Mouse (Mus musculus): ENCODE results near the gene Hist3h2ba. TPM values are rescaled to one million over a fixed set of nuclear protein-coding genes. Genes with fewer than 3 reads are reported as not detected.

The Hist3h2ba gene
- polyA plus RNA-seq, 1 experiment, result 5.1 TPM

- TF ChIP-seq GATA1 (IDR thresholded peaks at IDR 0.05; ENCODE audit: low read length) (no peak), TAL1 (IDR thresholded peaks at IDR 0.05; ENCODE audit: low read length) (no peak)
- peaks cover 5% of the 10 kb centered on the region for H3K27me3 ChIP-seq (ENCODE audit: control insufficient read depth)
- peaks cover 20% of the 10 kb centered on the region for H3K4me1 ChIP-seq (ENCODE audit: control insufficient read depth)
- H3K36me3 ChIP-seq (ENCODE audit: control insufficient read depth), result peaks cover 70% of the 10 kb centered on the region
- no peak overlapping the region for H3K4me3 ChIP-seq (replicated peaks)
- H3K9me3 ChIP-seq (ENCODE audit: control insufficient read depth, low read length), result no peaks in the 10 kb centered on the region
Observed at GRCm38 (mm10) chr11:58989166-58989565, 40.4 kb downstream of the Hist3h2ba start.

- peaks cover 29% of the 10 kb centered on the region for H3K4me1 ChIP-seq (ENCODE audit: control insufficient read depth)
- peaks cover 60% of the 10 kb centered on the region for H3K36me3 ChIP-seq (ENCODE audit: control insufficient read depth)
Observed at GRCm38 (mm10) chr11:58990141-58990540, 41.4 kb downstream of the Hist3h2ba start.

GRCm38 (mm10) chr11:58990794-58991193 is 42.1 kb downstream of the Hist3h2ba start:
- peaks cover 29% of the 10 kb centered on the region for H3K4me1 ChIP-seq (ENCODE audit: control insufficient read depth)
- peaks cover 53% of the 10 kb centered on the region for H3K36me3 ChIP-seq (ENCODE audit: control insufficient read depth)
- H3K4me3 ChIP-seq (replicated peaks), result no peak overlapping the region
- TF ChIP-seq GATA1 (IDR thresholded peaks at IDR 0.05; ENCODE audit: low read length) (no peak), TAL1 (IDR thresholded peaks at IDR 0.05; ENCODE audit: low read length) (no peak)
- H3K9me3 ChIP-seq (ENCODE audit: control insufficient read depth, low read length), result no peaks in the 10 kb centered on the region
- peaks cover 21% of the 10 kb centered on the region for H3K27me3 ChIP-seq (ENCODE audit: control insufficient read depth)

More at GRCm38 (mm10) chr11:58990141-58990540, 41.4 kb downstream of the Hist3h2ba start:
- H3K27me3 ChIP-seq (ENCODE audit: control insufficient read depth), result peaks cover 14% of the 10 kb centered on the region
- H3K9me3 ChIP-seq (ENCODE audit: control insufficient read depth, low read length), result no peaks in the 10 kb centered on the region
- H3K4me3 ChIP-seq (replicated peaks), result no peak overlapping the region
- TF ChIP-seq TAL1 (IDR thresholded peaks at IDR 0.05; ENCODE audit: low read length) (no peak), GATA1 (IDR thresholded peaks at IDR 0.05; ENCODE audit: low read length) (no peak)

- H3K36me3 ChIP-seq (ENCODE audit: control insufficient read depth), result peaks cover 42% of the 10 kb centered on the region
- no peak overlapping the region for H3K4me3 ChIP-seq (replicated peaks)
- peaks cover 28% of the 10 kb centered on the region for H3K4me1 ChIP-seq (ENCODE audit: control insufficient read depth)
- H3K27me3 ChIP-seq (ENCODE audit: control insufficient read depth), result peaks cover 32% of the 10 kb centered on the region
- H3K9me3 ChIP-seq (ENCODE audit: control insufficient read depth, low read length), result no peaks in the 10 kb centered on the region
- TF ChIP-seq TAL1 (IDR thresholded peaks at IDR 0.05; ENCODE audit: low read length) (no peak), GATA1 (IDR thresholded peaks at IDR 0.05; ENCODE audit: low read length) (no peak)
Observed at GRCm38 (mm10) chr11:58991911-58992310, 43.2 kb downstream of the Hist3h2ba start.

- Histone ChIP-seq H3K36me3 (ENCODE audit: control insufficient read depth) (peaks cover 30% of the 10 kb centered on the region), H3K4me1 (ENCODE audit: control insufficient read depth) (peaks cover 28% of the 10 kb centered on the region), H3K27me3 (ENCODE audit: control insufficient read depth) (peaks cover 32% of the 10 kb centered on the region)
Observed at GRCm38 (mm10) chr11:58993091-58993670, 44.5 kb downstream of the Hist3h2ba start.

GRCm38 (mm10) chr11:58994337-58994826 is 45.7 kb downstream of the Hist3h2ba start:
- Histone ChIP-seq H3K9me3 (ENCODE audit: control insufficient read depth, low read length) (no peaks in the 10 kb centered on the region), H3K4me1 (ENCODE audit: control insufficient read depth) (peaks cover 28% of the 10 kb centered on the region), H3K36me3 (ENCODE audit: control insufficient read depth) (peaks cover 18% of the 10 kb centered on the region), H3K4me3 (replicated peaks) (peak overlapping the region; percentile 39), H3K27me3 (ENCODE audit: control insufficient read depth) (peaks cover 32% of the 10 kb centered on the region)
- TF ChIP-seq TAL1 (IDR thresholded peaks at IDR 0.05; ENCODE audit: low read length) (no peak), GATA1 (IDR thresholded peaks at IDR 0.05; ENCODE audit: low read length) (no peak)

More at GRCm38 (mm10) chr11:58993091-58993670, 44.5 kb downstream of the Hist3h2ba start:
- Histone ChIP-seq H3K4me3 (replicated peaks) (no peak overlapping the region), H3K9me3 (ENCODE audit: control insufficient read depth, low read length) (no peaks in the 10 kb centered on the region)
- TF ChIP-seq TAL1 (IDR thresholded peaks at IDR 0.05; ENCODE audit: low read length) (no peak), GATA1 (IDR thresholded peaks at IDR 0.05; ENCODE audit: low read length) (no peak)

- Histone ChIP-seq H3K36me3 (ENCODE audit: control insufficient read depth) (peaks cover 9% of the 10 kb centered on the region), H3K4me3 (replicated peaks) (no peak overlapping the region), H3K4me1 (ENCODE audit: control insufficient read depth) (peaks cover 28% of the 10 kb centered on the region), H3K27me3 (ENCODE audit: control insufficient read depth) (peaks cover 32% of the 10 kb centered on the region), H3K9me3 (ENCODE audit: control insufficient read depth, low read length) (no peaks in the 10 kb centered on the region)
- TF ChIP-seq GATA1 (IDR thresholded peaks at IDR 0.05; ENCODE audit: low read length), result no peak
- no peak for TF ChIP-seq TAL1 (IDR thresholded peaks at IDR 0.05; ENCODE audit: low read length)
Observed at GRCm38 (mm10) chr11:58995061-58995806, 46.5 kb downstream of the Hist3h2ba start.

- TF ChIP-seq TAL1 (IDR thresholded peaks at IDR 0.05; ENCODE audit: low read length), result no peak
- no peak for TF ChIP-seq GATA1 (IDR thresholded peaks at IDR 0.05; ENCODE audit: low read length)
- Histone ChIP-seq H3K36me3 (ENCODE audit: control insufficient read depth) (peaks cover 3% of the 10 kb centered on the region), H3K9me3 (ENCODE audit: control insufficient read depth, low read length) (no peaks in the 10 kb centered on the region), H3K4me3 (replicated peaks) (no peak overlapping the region), H3K27me3 (ENCODE audit: control insufficient read depth) (peaks cover 32% of the 10 kb centered on the region), H3K4me1 (ENCODE audit: control insufficient read depth) (peaks cover 25% of the 10 kb centered on the region)
Observed at GRCm38 (mm10) chr11:58995807-58996370, 47.2 kb downstream of the Hist3h2ba start.

GRCm38 (mm10) chr11:58997541-58997940 is 48.8 kb downstream of the Hist3h2ba start:
- peaks cover 32% of the 10 kb centered on the region for H3K27me3 ChIP-seq (ENCODE audit: control insufficient read depth)
- TF ChIP-seq TAL1 (IDR thresholded peaks at IDR 0.05; ENCODE audit: low read length), result no peak
- TF ChIP-seq GATA1 (IDR thresholded peaks at IDR 0.05; ENCODE audit: low read length), result no peak
- H3K4me1 ChIP-seq (ENCODE audit: control insufficient read depth), result peaks cover 22% of the 10 kb centered on the region
- no peaks in the 10 kb centered on the region for H3K36me3 ChIP-seq (ENCODE audit: control insufficient read depth)
- H3K4me3 ChIP-seq (replicated peaks), result no peak overlapping the region
- no peaks in the 10 kb centered on the region for H3K9me3 ChIP-seq (ENCODE audit: control insufficient read depth, low read length)

Other genes starting within 250 kb of the Hist3h2ba start
- gene Olfr319, start 249.8 kb upstream of the Hist3h2ba start, polyA plus RNA-seq (2012), result not detected in 2 replicates
- gene Olfr318, start 224.9 kb upstream of the Hist3h2ba start, polyA plus RNA-seq (2012), result not detected in 2 replicates
- gene Olfr317, start 209.7 kb upstream of the Hist3h2ba start, polyA plus RNA-seq (2012), result not detected in 2 replicates
- gene Olfr316, start 196.2 kb upstream of the Hist3h2ba start, polyA plus RNA-seq (2012), result not detected in 2 replicates
- not detected in 2 replicates for gene Olfr315, start 175.7 kb upstream of the Hist3h2ba start, polyA plus RNA-seq (2012)
- not detected in 2 replicates for gene Olfr314, start 166.0 kb upstream of the Hist3h2ba start, polyA plus RNA-seq (2012)
- gene Fam183b, start 147.0 kb upstream of the Hist3h2ba start, polyA plus RNA-seq (2012), result not detected in 2 replicates
- gene Olfr313, start 133.9 kb upstream of the Hist3h2ba start, polyA plus RNA-seq (2012), result not detected in 2 replicates
- gene Olfr312, start 119.7 kb upstream of the Hist3h2ba start, polyA plus RNA-seq (2012), result not detected in 2 replicates
- gene Olfr311, start 109.7 kb upstream of the Hist3h2ba start, polyA plus RNA-seq (2012), result not detected in 2 replicates
- 0.01 TPM in 1 of 2 replicates, not detected in the other for gene Gm12258, start 101.8 kb upstream of the Hist3h2ba start, polyA plus RNA-seq (2012)
- 0.04 and 0.05 TPM in 2 replicates for gene 2810021J22Rik, start 81.7 kb upstream of the Hist3h2ba start, polyA plus RNA-seq (2012)
- gene Zfp39, start 44.7 kb upstream of the Hist3h2ba start, polyA plus RNA-seq (2012), result 0.07 and 0.10 TPM in 2 replicates
- gene Btnl10, start 31.0 kb upstream of the Hist3h2ba start, polyA plus RNA-seq (2012), result 3.0 and 3.5 TPM in 2 replicates
- gene Rnf187, start 10.0 kb upstream of the Hist3h2ba start, polyA plus RNA-seq (2012), result 58.5 and 75.1 TPM in 2 replicates
- 5.7 and 9.8 TPM in 2 replicates for gene Hist3h2a, start 5.8 kb downstream of the Hist3h2ba start, polyA plus RNA-seq (2012)
- gene Trim17, start 5.8 kb downstream of the Hist3h2ba start, polyA plus RNA-seq (2012), result 0.14 TPM in 1 of 2 replicates, not detected in the other
- 1.0 and 1.2 TPM in 2 replicates for gene Trim11, start 29.2 kb downstream of the Hist3h2ba start, polyA plus RNA-seq (2012)
- gene Obscn, start 187.5 kb downstream of the Hist3h2ba start, polyA plus RNA-seq (2012), result 0.01 and 0.03 TPM in 2 replicates
- gene Iba57, start 214.8 kb downstream of the Hist3h2ba start, polyA plus RNA-seq (2012), result 2.9 and 3.3 TPM in 2 replicates
- 0.03 TPM in 1 of 2 replicates, not detected in the other for gene Gjc2, start 234.3 kb downstream of the Hist3h2ba start, polyA plus RNA-seq (2012)
- gene Guk1, start 243.3 kb downstream of the Hist3h2ba start, polyA plus RNA-seq (2012), result 1.9 and 3.8 TPM in 2 replicates

Data from erythroblast, embryonic 14.5 days (primary cell).